Mouse (Mus musculus) midbrain, postnatal 0 days (tissue): ENCODE data around the gene Fbf1. TPM values are rescaled to one million over a fixed set of nuclear protein-coding genes. Genes with fewer than 3 reads are reported as not detected.
A peak's percentile ranks its signal among the peaks of the same experiment; 100 is the strongest.

Source experiments
- ATAC-seq: fragments of 200-750 bp; cut with Nextera tagmentation; 2 replicates; pipeline ENCODE4 v1.8.0; 2017; ENCODE audit warnings: moderate number of reproducible peaks, mild to moderate bottlenecking, moderate TSS enrichment, moderate library complexity; ENCODE audit not compliant: low FRiP score
- DNase-seq: peaks from one replicate; pipeline ENCODE4 v3.0.0-alpha.2; 2015; ENCODE audit warnings: low spot score
- H3K27ac ChIP-seq: fragments of 300-500 bp; sonication (generic); 2 replicates; pipeline ENCODE4 v1.5.1; 2014; ENCODE audit warnings: low read depth, mild to moderate bottlenecking, low read length, mixed read lengths
- H3K27me3 ChIP-seq: fragments of 300-500 bp; sonication (generic); 2 replicates; pipeline ENCODE4 v1.6.1; 2014; ENCODE audit warnings: low read length, control low read depth, mixed read lengths; ENCODE audit not compliant: insufficient read depth
- H3K36me3 ChIP-seq: fragments of 300-500 bp; sonication (generic); 2 replicates; pipeline ENCODE4 v1.6.1; 2014; ENCODE audit warnings: low read length, control low read depth, mixed read lengths; ENCODE audit not compliant: insufficient read depth
- H3K4me1 ChIP-seq: fragments of 300-500 bp; sonication (generic); 2 replicates; pipeline ENCODE4 v1.6.1; 2014; ENCODE audit warnings: mild to moderate bottlenecking, control low read depth, antibody characterized with exemption, low read length, mixed read lengths; ENCODE audit not compliant: insufficient read depth
- H3K4me2 ChIP-seq: fragments of 300-500 bp; sonication (generic); 2 replicates; pipeline ENCODE4 v1.6.1; 2014; ENCODE audit warnings: low read depth, mild to moderate bottlenecking, low read length, mixed read lengths; ENCODE audit not compliant: poor library complexity, severe bottlenecking
- H3K4me3 ChIP-seq: fragments of 300-500 bp; sonication (generic); 2 replicates; pipeline ENCODE4 v1.5.1; 2014; ENCODE audit warnings: low read depth, mild to moderate bottlenecking, low read length, moderate library complexity
- H3K9ac ChIP-seq: fragments of 300-500 bp; sonication (generic); replicated peaks from 2 replicates; pipeline ENCODE4 v1.6.1; 2014; ENCODE audit warnings: mild to moderate bottlenecking, low read length, moderate library complexity, mixed read lengths; ENCODE audit not compliant: poor library complexity, severe bottlenecking
- H3K9me3 ChIP-seq: fragments of 300-500 bp; sonication (generic); 2 replicates; pipeline ENCODE4 v1.6.1; 2016; ENCODE audit warnings: low read length, control low read depth
- CTCF ChIP-seq: IDR thresholded peaks from 2 replicates; pipeline ENCODE4 v1.5.1; 2016; ENCODE audit warnings: antibody characterized with exemption, mild to moderate bottlenecking
- WGBS: fragments of 180-500 bp; shearing (Covaris S2); extraction: QIAGEN DNeasy Blood & Tissue Kit; methylation state at CpG from one replicate; pipeline ENCODE4 v1.1.7; 2014; 5-methylcytosine and 5-hydroxymethylcytosine counted together
- polyA plus RNA-seq: library from polyadenylated mRNA; unstranded; fragments of >200 nt; fragmentation: Nextera tagmentation; extraction: Ambion mirVana; gene quantifications from 2 replicates; pipeline ENCODE4 v1.2.1, GENCODE M21; 2015
- total RNA-seq: library from RNA; depleted of rRNA; stranded (reverse); fragments of >200 nt; gene quantifications from 2 replicates; pipeline ENCODE4 v1.2.3, GENCODE M21; 2014

Gene Fbf1
- total and polyA plus RNA-seq, 2 experiments from 2014 or later = 43.7 to 83.0 TPM

DNA sequence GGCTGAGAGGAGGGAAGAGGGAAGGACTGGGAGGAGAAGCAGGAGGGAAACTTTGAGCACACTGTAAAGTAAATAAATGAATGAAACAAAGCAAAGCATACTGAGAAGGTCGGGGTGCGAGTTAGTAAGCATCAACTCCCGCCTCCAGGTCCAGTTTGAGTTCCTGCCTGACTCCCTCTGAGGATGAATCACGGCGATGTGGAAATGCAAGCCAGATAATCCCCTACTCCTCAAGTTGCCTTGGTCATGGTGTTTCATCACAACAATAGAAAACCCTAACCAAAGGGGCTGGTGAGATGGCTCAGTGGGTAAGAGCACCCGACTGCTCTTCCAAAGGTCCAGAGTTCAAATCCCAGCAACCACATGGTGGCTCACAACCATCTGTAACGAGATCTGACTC lies 8.0 kb upstream of the Fbf1 start:
- Histone ChIP-seq H3K4me2 (no peak overlapping the region), H3K4me1 (no peaks in the 10 kb centered on the region), H3K9me3 (no peaks in the 10 kb centered on the region), H3K27ac (no peak overlapping the region), H3K27me3 (no peaks in the 10 kb centered on the region), H3K36me3 (peaks cover 72% of the 10 kb centered on the region), H3K4me3 (no peak overlapping the region), H3K9ac (no peak overlapping the region)
- ATAC-seq = no peak
- no peak for DNase-seq
- 74% methylated on average over 7 of the region's 7 CpGs for WGBS
- no peak for TF ChIP-seq CTCF

DNA sequence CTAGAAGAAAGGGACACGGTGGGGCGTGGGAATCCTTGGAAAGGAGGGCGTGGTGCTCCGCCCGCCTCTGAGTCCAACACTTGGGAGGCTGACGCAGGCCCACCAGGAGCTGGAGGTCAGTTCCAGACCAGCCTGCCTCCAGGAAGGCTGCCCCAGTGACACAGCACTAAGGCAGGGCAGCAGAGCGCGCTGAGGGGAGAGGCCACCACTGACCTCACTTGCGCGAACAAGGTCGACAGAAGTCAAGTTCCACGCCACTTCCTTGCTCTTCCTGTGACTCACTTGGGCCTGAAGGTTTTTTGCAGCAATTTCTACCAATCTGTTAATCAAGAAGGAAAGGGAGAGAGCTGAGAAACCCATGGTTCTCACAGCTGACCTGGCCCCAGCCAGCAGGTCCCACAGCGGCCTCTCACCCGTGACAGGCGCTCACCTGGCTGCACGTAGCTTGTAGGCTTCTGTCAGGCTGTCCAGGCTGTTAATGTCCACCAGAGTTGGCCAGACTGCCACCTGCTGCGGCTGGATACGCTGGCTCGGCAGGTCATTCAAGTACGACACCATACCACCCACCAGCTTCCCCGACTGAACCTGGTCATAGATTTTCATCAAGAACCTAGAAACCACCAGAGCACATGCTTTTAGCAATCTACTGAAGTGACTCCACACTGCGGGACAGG lies 6.9 kb upstream of the Fbf1 start:
- ATAC-seq = no peak
- H3K9ac ChIP-seq = no peak overlapping the region
- H3K4me1 ChIP-seq = no peaks in the 10 kb centered on the region
- no peak for DNase-seq
- 93% methylated on average over 22 of the region's 22 CpGs for WGBS
- no peak overlapping the region for H3K4me2 ChIP-seq
- peaks cover 64% of the 10 kb centered on the region for H3K36me3 ChIP-seq
- H3K27me3 ChIP-seq = no peaks in the 10 kb centered on the region
- no peak overlapping the region for H3K27ac ChIP-seq
- TF ChIP-seq CTCF = no peak
- no peaks in the 10 kb centered on the region for H3K9me3 ChIP-seq
- no peak overlapping the region for H3K4me3 ChIP-seq

- Histone ChIP-seq H3K27ac (no peak overlapping the region), H3K36me3 (peaks cover 40% of the 10 kb centered on the region), H3K4me2 (no peak overlapping the region), H3K4me3 (no peak overlapping the region), H3K27me3 (no peaks in the 10 kb centered on the region), H3K9me3 (no peaks in the 10 kb centered on the region), H3K9ac (no peak overlapping the region), H3K4me1 (0 out of 2 replicates have a peak, but pooled peaks cover under 1% of the 10 kb centered on the region)
- WGBS = 81% methylated on average over 2 of the region's 2 CpGs
- no peak for TF ChIP-seq CTCF
- DNase-seq = no peak
- no peak for ATAC-seq
These were observed 4.0 kb upstream of the Fbf1 start for GRCm38 (mm10) chr11:116171959-116172358.

DNA sequence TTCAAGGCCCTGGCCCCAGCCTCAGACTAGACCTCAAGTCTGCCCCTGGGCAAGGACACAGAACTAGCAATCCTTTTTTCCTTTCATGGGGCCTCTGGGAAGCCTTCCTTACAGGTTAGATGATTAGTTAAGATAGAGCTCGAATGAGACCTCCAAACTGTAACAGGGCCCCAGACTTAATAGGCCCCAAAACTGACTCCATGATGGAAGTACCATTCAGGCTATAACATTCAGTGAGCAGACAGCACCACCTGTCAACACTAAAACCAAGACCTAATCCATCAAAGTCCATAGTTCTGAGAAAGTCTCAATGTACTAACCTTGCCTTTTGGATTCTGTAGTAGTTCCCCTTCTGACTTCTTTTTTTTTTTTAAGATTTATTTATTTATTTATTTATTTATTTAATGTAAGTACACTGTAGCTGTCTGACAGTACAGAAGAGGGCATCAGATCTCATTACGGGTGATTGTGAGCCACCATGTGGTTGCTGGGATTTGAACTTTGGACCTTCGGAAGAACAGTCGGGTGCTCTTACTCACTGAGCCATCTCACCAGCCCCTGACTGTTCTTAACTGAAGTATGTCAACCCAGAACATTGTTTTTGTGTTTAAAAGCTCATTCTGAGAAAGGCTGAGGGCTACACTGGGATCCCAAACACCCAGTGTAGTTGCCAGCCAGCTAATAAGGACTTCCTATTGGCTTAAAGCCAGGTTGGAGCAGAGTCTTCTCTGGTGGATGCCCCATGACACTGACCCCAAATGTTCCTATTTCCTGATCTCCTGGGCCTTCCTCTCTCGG lies 2.2 kb upstream of the Fbf1 start:
- DNase-seq = no peak
- peaks cover 40% of the 10 kb centered on the region for H3K36me3 ChIP-seq
- ATAC-seq = no peak
- H3K4me1 ChIP-seq = peaks cover 3% of the 10 kb centered on the region; the same call in 1 of the 2 replicates
- 87% methylated on average over 5 of the region's 5 CpGs for WGBS
- H3K9ac ChIP-seq = no peak overlapping the region
- H3K9me3 ChIP-seq = no peaks in the 10 kb centered on the region
- H3K27ac ChIP-seq = no peak overlapping the region
- no peaks in the 10 kb centered on the region for H3K27me3 ChIP-seq
- no peak overlapping the region for H3K4me2 ChIP-seq
- H3K4me3 ChIP-seq = no peak overlapping the region
- TF ChIP-seq CTCF = no peak

DNA sequence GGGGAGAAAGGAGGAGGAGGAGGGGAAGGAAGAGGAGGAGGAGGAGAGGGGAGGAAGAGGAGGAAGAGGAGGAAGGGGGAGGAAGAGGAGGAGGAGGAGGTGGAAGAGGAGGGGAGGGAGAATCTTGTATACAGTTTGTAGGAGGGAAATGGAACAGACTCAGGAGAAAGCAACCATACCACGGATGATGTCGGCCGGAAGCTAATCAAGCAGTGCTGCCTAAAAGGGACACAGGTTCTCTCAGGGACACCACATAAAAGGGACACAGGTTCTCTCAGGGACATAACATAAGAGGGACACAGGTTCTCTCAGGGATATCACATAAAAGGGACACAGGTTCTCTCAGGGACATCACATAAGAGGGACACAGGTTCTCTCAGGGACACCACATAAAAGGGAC lies 1.2 kb upstream of the Fbf1 start:
- TF ChIP-seq CTCF = no peak
- ATAC-seq = no peak
- H3K27ac ChIP-seq = no peak overlapping the region
- peaks cover 31% of the 10 kb centered on the region for H3K36me3 ChIP-seq
- no peaks in the 10 kb centered on the region for H3K27me3 ChIP-seq
- H3K4me1 ChIP-seq = peaks cover 3% of the 10 kb centered on the region; the same call in 1 of the 2 replicates
- 92% methylated on average over 3 of the region's 3 CpGs for WGBS
- H3K9me3 ChIP-seq = no peaks in the 10 kb centered on the region
- H3K9ac ChIP-seq = no peak overlapping the region
- no peak for DNase-seq
- H3K4me3 ChIP-seq = no peak overlapping the region
- no peak overlapping the region for H3K4me2 ChIP-seq

DNA sequence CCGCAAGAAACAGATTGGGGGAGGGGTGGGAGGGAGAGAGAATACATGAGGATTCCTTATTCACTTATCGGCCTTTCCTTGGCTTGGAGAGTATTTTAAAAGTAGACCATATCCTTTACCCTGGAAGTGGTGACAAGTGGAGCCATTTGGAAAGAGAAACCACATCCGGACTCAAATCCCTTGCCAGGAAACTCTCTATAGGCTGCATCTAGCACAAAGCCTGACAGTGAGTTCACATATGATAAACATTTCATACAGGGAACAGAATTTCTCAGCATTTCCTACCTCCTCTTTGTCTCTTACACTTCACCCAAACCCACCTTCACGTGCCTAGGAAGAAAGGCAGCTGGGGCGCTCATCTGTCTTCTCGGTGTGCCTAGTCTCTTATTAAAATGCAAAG lies 734 bp downstream of the Fbf1 start:
- peak overlapping the region; percentile 44 for H3K4me3 ChIP-seq
- peaks cover 18% of the 10 kb centered on the region for H3K36me3 ChIP-seq
- 5% methylated on average over 6 of the region's 6 CpGs for WGBS
- no peaks in the 10 kb centered on the region for H3K27me3 ChIP-seq
- peak overlapping the region; percentile 57 for H3K9ac ChIP-seq
- peaks cover 3% of the 10 kb centered on the region; the same call in 1 of the 2 replicates for H3K4me1 ChIP-seq
- ATAC-seq = no peak
- peak overlapping the region; percentile 72 for H3K4me2 ChIP-seq
- TF ChIP-seq CTCF = no peak
- H3K9me3 ChIP-seq = no peaks in the 10 kb centered on the region
- H3K27ac ChIP-seq = peak overlapping the region; percentile 84
- no peak for DNase-seq
